ENCODE assay signal across 11 mouse cellular contexts in genomic region chr13:112252991-112253620, GRCm38 (mm10). TPM values are rescaled to one million over a fixed set of nuclear protein-coding genes. Genes with fewer than 3 reads are reported as not detected.
A peak's percentile ranks its signal among the peaks of the same experiment; 100 is the strongest.
DNase-seq lines count a peak whose midpoint lies in the region; ATAC-seq and TF ChIP-seq lines count a peak whose summit lies in the region.
"Had no signal": no experiment of that assay in that cellular context is flagged by ENCODE, and none has a peak within 500 bp of the region (broad histone marks: within the 10 kb centered on the region; RNA-seq: fewer than 3 reads in every experiment).

No protein-coding gene starts in this region.

- peaks cover 18% of the 10 kb centered on the region for H3K4me1 ChIP-seq in lung, embryonic 14.5 days (ENCODE audit: insufficient read depth)
- peaks cover 4% of the 10 kb centered on the region; the same call in 1 of the 2 replicates for H3K4me1 ChIP-seq in heart, adult 2 months (ENCODE audit: control insufficient read depth, insufficient read depth, low read length)
- H3K4me1 ChIP-seq in kidney, postnatal 0 days (replicated peaks; ENCODE audit: insufficient read depth, low read length), result peaks cover 5% of the 10 kb centered on the region; the same call in 1 of the 2 replicates
- H3K4me1 ChIP-seq in neural tube, embryonic 13.5 days (replicated peaks), result peaks cover 13% of the 10 kb centered on the region

- peak; percentile 42; the same call in 1 of the 2 replicates for ATAC-seq in lung, embryonic 14.5 days (ENCODE audit: insufficient read depth)
- ATAC-seq in kidney, postnatal 0 days (replicated peaks; ENCODE audit: low FRiP score, low read depth), result peak; percentile 63
- 0 out of 2 replicates have a peak, but pooled peaks have one; percentile 27 for ATAC-seq in neural tube, embryonic 13.5 days (ENCODE audit: low read depth)
- ATAC-seq in cerebellum, adult (ENCODE audit: insufficient number of reproducible peaks, low FRiP score, low TSS enrichment), result no peak

- peak; percentile 44 for DNase-seq in lung, embryonic 14.5 days
- no peak for DNase-seq in lung, adult 18-20 months
- peak; percentile 42 to 59 for DNase-seq in heart, adult 2 months
- DNase-seq in kidney, postnatal 0 days (ENCODE audit: low spot score), result peak; percentile 58
- no peak for DNase-seq in cerebellum, postnatal 25 days
- DNase-seq in layer of hippocampus, postnatal 10 days (ENCODE audit: low spot score in 2 of 2), result no peak
- DNase-seq: adrenal gland, postnatal 10 days; gastrocnemius, adult 2 months; midbrain, embryonic 14.5 days had no signal

- intact Hi-C loops in heart, adult 2 months (cut with DNase I), result loop anchor here (5.0 kb wide), 1 partner anchor 66 kb away; no protein-coding TSS in a partner anchor

- H3K27me3 ChIP-seq in lung, embryonic 14.5 days (ENCODE audit: insufficient read depth, low read length), result no peaks in the 10 kb centered on the region
- H3K27me3 ChIP-seq in heart, adult 2 months (ENCODE audit: control insufficient read depth, insufficient read depth, low read length), result no peaks in the 10 kb centered on the region
- no peaks in the 10 kb centered on the region for H3K27me3 ChIP-seq in kidney, postnatal 0 days (ENCODE audit: insufficient read depth, low read length)
- no peaks in the 10 kb centered on the region for H3K27me3 ChIP-seq in neural tube, embryonic 13.5 days

- no peak for TF ChIP-seq POLR2A in heart, adult 2 months (IDR thresholded peaks at IDR 0.05; ENCODE audit: insufficient read depth, low read depth, low read length)

- peaks cover 8% of the 10 kb centered on the region; the same call in 1 of the 2 replicates for H3K9me3 ChIP-seq in lung, embryonic 14.5 days (ENCODE audit: low read depth, low read length)
- no peaks in the 10 kb centered on the region for H3K9me3 ChIP-seq in kidney, postnatal 0 days (replicated peaks; ENCODE audit: low read length)
- peaks cover 15% of the 10 kb centered on the region for H3K9me3 ChIP-seq in neural tube, embryonic 13.5 days

- 26% methylated on average over 13 of the region's 13 CpGs for WGBS in lung, embryonic 14.5 days
- 42% methylated on average over 13 of the region's 13 CpGs for WGBS in heart, adult 2 months
- WGBS in kidney, postnatal 0 days, result 25% methylated on average over 13 of the region's 13 CpGs
- WGBS in neural tube, embryonic 13.5 days, result 24% methylated on average over 13 of the region's 13 CpGs

- H3K4me3 ChIP-seq in lung, embryonic 14.5 days (ENCODE audit: low read depth, low read length), result no peak overlapping the region
- no peak overlapping the region for H3K4me3 ChIP-seq in heart, adult 2 months
- no peak overlapping the region for H3K4me3 ChIP-seq in kidney, postnatal 0 days (replicated peaks; ENCODE audit: low read depth, low read length)
- no peak overlapping the region for H3K4me3 ChIP-seq in neural tube, embryonic 13.5 days
- H3K4me3 ChIP-seq: gastrocnemius, adult 2 months had no signal

- H3K4me2 ChIP-seq in lung, embryonic 14.5 days, result no peak overlapping the region
- no peak overlapping the region for H3K4me2 ChIP-seq in kidney, postnatal 0 days (ENCODE audit: low read length)
- no peak overlapping the region for H3K4me2 ChIP-seq in neural tube, embryonic 13.5 days

- H3K79me2 ChIP-seq in heart, adult 2 months (replicated peaks; ENCODE audit: control insufficient read depth, insufficient read depth, low read length), result no peaks in the 10 kb centered on the region

- H3K27ac ChIP-seq in lung, embryonic 14.5 days (ENCODE audit: low read depth), result peak overlapping the region; percentile 25; the same call in 1 of the 2 replicates
- H3K27ac ChIP-seq in heart, adult 2 months, result peak overlapping the region; percentile 76
- peak overlapping the region; percentile 2; the same call in 1 of the 2 replicates for H3K27ac ChIP-seq in kidney, postnatal 0 days
- H3K27ac ChIP-seq in neural tube, embryonic 13.5 days (replicated peaks), result no peak overlapping the region
- H3K27ac ChIP-seq: gastrocnemius, adult 2 months had no signal

- no peak for TF ChIP-seq CTCF in lung, embryonic 14.5 days (IDR thresholded peaks at IDR 0.05; ENCODE audit: low read depth)
- no peak for TF ChIP-seq CTCF in heart, adult 2 months (IDR thresholded peaks at IDR 0.05)
- TF ChIP-seq CTCF in kidney, postnatal 0 days (IDR thresholded peaks at IDR 0.05; ENCODE audit: low read depth), result no peak

- no peak overlapping the region for H3K9ac ChIP-seq in lung, embryonic 14.5 days
- H3K9ac ChIP-seq in heart, adult 2 months (ENCODE audit: low read depth, low read length), result no peak overlapping the region
- H3K9ac ChIP-seq in kidney, postnatal 0 days (ENCODE audit: low read depth, low read length), result no peak overlapping the region
- no peak overlapping the region for H3K9ac ChIP-seq in neural tube, embryonic 13.5 days

- TF ChIP-seq EP300 in heart, adult 2 months (IDR thresholded peaks at IDR 0.05; ENCODE audit: insufficient read depth, low read depth, low read length), result peak; percentile 47; the same call in 1 of the 2 replicates

- H3K36me3 ChIP-seq in lung, embryonic 14.5 days (ENCODE audit: insufficient read depth), result no peaks in the 10 kb centered on the region
- H3K36me3 ChIP-seq in heart, adult 2 months (ENCODE audit: control insufficient read depth, insufficient read depth, low read length), result no peaks in the 10 kb centered on the region
- H3K36me3 ChIP-seq in kidney, postnatal 0 days (ENCODE audit: insufficient read depth, low read length), result no peaks in the 10 kb centered on the region
- H3K36me3 ChIP-seq in neural tube, embryonic 13.5 days, result no peaks in the 10 kb centered on the region

RNA-seq across cellular contexts. Expression of gene Ankrd55, which starts 35.1 kb away (rescaled TPM):
- polyA plus RNA-seq in lung, embryonic 14.5 days (2014; fragmentation: Nextera tagmentation; extraction: Ambion mirVana), result 0.18 and 0.22 TPM in 2 replicates
- 1 to 10 TPM in 1 of 2 experiments, under 1 TPM in 1; 0.57 to 1.6 TPM for total RNA-seq in heart, adult 2 months (2021)
- polyA plus RNA-seq in heart, adult 2 months (2012; rRNA removed), result 0.23 and 0.64 TPM in 2 replicates
- polyA plus RNA-seq in kidney, postnatal 0 days (2015; fragmentation: Nextera tagmentation; extraction: Ambion mirVana), result 0.30 and 0.36 TPM in 2 replicates
- 4.2 and 5.2 TPM in 2 replicates for polyA plus RNA-seq in neural tube, embryonic 13.5 days (2015; fragmentation: Nextera tagmentation; extraction: Ambion mirVana)
- 1 to 10 TPM; 8.6 to 9.1 TPM for total RNA-seq in layer of hippocampus, postnatal 10 days (2021)
- total RNA-seq: gastrocnemius, adult 2 months had no signal

Comparison
In these comparisons a context has a peak if more than half of its experiments do, and no peak if none do; other contexts are left out.
1. DNase-seq: peak in lung, embryonic 14.5 days (single experiment), heart, adult 2 months (2 of 2) and kidney, postnatal 0 days (single experiment); none in lung, adult 18-20 months (0 of 2), cerebellum, postnatal 25 days (0 of 2) and layer of hippocampus, postnatal 10 days (0 of 2).